Mouse (Mus musculus) gastrocnemius, postnatal 36 days (tissue): ENCODE results near the gene Vmn1r112. TPM values are rescaled to one million over a fixed set of nuclear protein-coding genes. Genes with fewer than 3 reads are reported as not detected.
"Not testable (repeated sequence)": the region's sequence is repeated elsewhere in the genome, so short reads cannot be mapped to it uniquely, and the experiment has no call there.

Experiments used
- DNase-seq, 2 experiments: peaks; one replicate each; pipeline ENCODE4 v3.0.0; 2022
- intact Hi-C: fragments of 180-260 bp; cut with DNase I; formaldehyde crosslinking; loops from one replicate; pipeline ENCODE4 v1.15.1; 2025
- long read RNA-seq, 2 experiments: library from polyadenylated mRNA; stranded (forward); transcript quantifications; one replicate each; pipeline ENCODE4 v2.0.0; 2021
- total RNA-seq, 2 experiments: library from RNA; stranded (reverse); gene quantifications; 2 replicates each; pipeline ENCODE4 v1.2.3; 2021

Vmn1r112 gene
- total RNA-seq = not detected
- long read RNA-seq, experiment 1 = 0 reads
- long read RNA-seq, experiment 2 = 0 reads

GRCm38 (mm10) chr7:20770885-20771284 lies at the start of gene Vmn1r112:
Gene Vmn1r112 (plus strand): TSS chr7:20771185.
- intact Hi-C loops, DNase-seq: not testable (repeated sequence)

GRCm38 (mm10) chr7:20730524-20730923 lies 40.5 kb upstream of the Vmn1r112 start, which contains the start of gene Gm10668:
Gene Gm10668 (minus strand): TSS chr7:20730624.
- intact Hi-C loops, DNase-seq: not testable (repeated sequence)

- DNase-seq, intact Hi-C loops: not testable (repeated sequence)
Observed at GRCm38 (mm10) chr7:20786985-20787384, 16.0 kb downstream of the Vmn1r112 start, which contains the start of gene Vmn1r113. Gene Vmn1r113 (plus strand): TSS chr7:20787285.

- DNase-seq, intact Hi-C loops: not testable (repeated sequence)
Observed at GRCm38 (mm10) chr7:20812086-20812485, 41.1 kb downstream of the Vmn1r112 start, which contains the start of gene Vmn1r114. Gene Vmn1r114 (minus strand): TSS chr7:20812186.

Other genes starting within 250 kb of the Vmn1r112 start
- gene Vmn1r104, start 237.3 kb upstream of the Vmn1r112 start, total RNA-seq = not detected
- not detected for gene Gm5726, start 225.4 kb upstream of the Vmn1r112 start, total RNA-seq
- gene Gm4141, start 194.9 kb upstream of the Vmn1r112 start, total RNA-seq = not detected
- not detected for gene Gm4513, start 172.2 kb upstream of the Vmn1r112 start, total RNA-seq
- not detected for gene Vmn1r107, start 102.3 kb upstream of the Vmn1r112 start, total RNA-seq
- gene Vmn1r111, start 68.0 kb upstream of the Vmn1r112 start, total RNA-seq = not detected
- gene Gm10668, start 40.6 kb upstream of the Vmn1r112 start, total RNA-seq = not detected
- not detected for gene Vmn1r113, start 16.1 kb downstream of the Vmn1r112 start, total RNA-seq
- not detected for gene Vmn1r114, start 41.0 kb downstream of the Vmn1r112 start, total RNA-seq
- not detected for gene Vmn1r115, start 73.8 kb downstream of the Vmn1r112 start, total RNA-seq
- not detected for gene Vmn1r116, start 101.1 kb downstream of the Vmn1r112 start, total RNA-seq
- not detected for gene Vmn1r117, start 112.9 kb downstream of the Vmn1r112 start, total RNA-seq
- gene Vmn1r118, start 141.2 kb downstream of the Vmn1r112 start, total RNA-seq = not detected
- gene Vmn1r119, start 241.3 kb downstream of the Vmn1r112 start, total RNA-seq = not detected